Mouse (Mus musculus) kidney, postnatal 36 days (tissue): ENCODE measurements around the gene Il23r.
A peak's percentile ranks its signal among the peaks of the same experiment; 100 is the strongest.

Source experiments
- DNase-seq, 2 experiments: peaks; one replicate each; pipeline ENCODE4 v3.0.0; 2021 to 2022; ENCODE audit warnings: mixed read lengths in 2 of 2

Il23r gene

DNA sequence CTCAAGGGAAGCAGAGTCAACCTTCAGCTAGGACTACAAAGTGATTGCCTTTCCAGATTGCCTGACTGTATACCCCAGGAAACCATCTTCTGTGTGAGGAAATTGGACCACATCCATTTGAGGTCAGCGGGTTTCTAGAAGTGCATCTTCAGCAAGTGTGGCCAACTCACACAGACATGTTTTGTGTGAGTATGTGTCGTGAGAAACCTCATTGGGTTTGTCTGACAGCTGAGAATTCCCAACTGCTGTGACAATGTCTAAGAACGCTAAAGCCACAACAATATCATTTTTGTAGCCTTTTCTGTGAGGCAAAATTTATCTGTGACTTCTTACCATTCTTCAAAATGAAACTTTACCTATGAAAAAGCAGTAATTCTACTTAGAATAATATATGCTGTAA lies 59.8 kb downstream of the Il23r start:
- no peak for DNase-seq

- no peak for DNase-seq
These were observed 69.9 kb downstream of the Il23r start for GRCm38 (mm10) chr6:67421761-67422160.

GRCm38 (mm10) chr6:67416557-67416956 lies 75.1 kb downstream of the Il23r start:
- no peak for DNase-seq

DNA sequence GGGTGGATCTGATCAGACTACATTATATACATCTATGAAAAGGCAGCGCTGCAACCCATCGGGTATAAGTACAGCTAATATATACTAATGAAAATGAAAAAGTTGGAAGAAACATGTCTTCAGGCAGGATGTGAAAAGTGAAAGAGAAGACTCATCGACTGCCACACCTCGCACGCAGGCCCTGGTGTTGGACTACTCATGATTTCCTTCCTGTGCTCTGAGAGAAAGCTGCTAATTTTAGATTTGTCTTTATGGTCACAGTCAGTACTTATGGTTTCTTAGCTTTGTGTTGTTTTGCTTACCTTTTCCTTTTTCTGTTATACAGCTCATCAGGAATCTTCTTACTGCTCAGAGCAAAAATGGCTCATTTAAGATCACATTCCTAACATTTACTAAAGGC lies 76.4 kb downstream of the Il23r start:
- DNase-seq: no peak

GRCm38 (mm10) chr6:67413378-67413777 lies 78.3 kb downstream of the Il23r start:
- DNase-seq: peak; percentile 37 to 39

DNA sequence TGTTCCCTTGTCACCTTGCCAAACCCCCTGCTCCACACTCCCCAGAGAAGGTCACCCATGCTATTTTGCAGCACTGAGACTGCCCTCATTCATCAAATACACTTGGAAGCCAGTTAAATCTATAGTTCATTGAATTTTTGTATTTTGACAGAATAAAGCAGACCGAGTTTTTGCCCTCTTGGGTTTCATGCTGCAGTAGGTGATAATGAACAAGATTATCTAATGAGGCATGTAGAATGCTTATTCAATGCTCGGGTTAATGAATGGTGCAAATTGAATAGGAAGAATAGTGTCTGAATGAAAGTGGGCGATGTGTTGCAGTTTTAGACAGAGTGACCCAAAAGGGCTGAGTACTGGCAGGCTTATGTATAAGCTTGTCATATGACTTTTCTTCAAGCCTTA lies 86.4 kb downstream of the Il23r start:
- no peak for DNase-seq

GRCm38 (mm10) chr6:67399551-67399950 lies 92.1 kb downstream of the Il23r start:
- no peak for DNase-seq

GRCm38 (mm10) chr6:67375982-67376391 lies 115.7 kb downstream of the Il23r start, which contains the start of gene Il12rb2:
Gene Il12rb2 (minus strand): TSS chr6:67376188.
- DNase-seq: peak in 1 of 2 experiments; percentile 4
